Mouse (Mus musculus) gastrocnemius, adult 8-10 months (tissue): ENCODE measurements around the gene Olfr469. TPM values are rescaled to one million over a fixed set of nuclear protein-coding genes. Genes with fewer than 3 reads are reported as not detected.
"Not testable (repeated sequence)": the region's sequence is repeated elsewhere in the genome, so short reads cannot be mapped to it uniquely, and the experiment has no call there.

Source experiments
- DNase-seq, 2 experiments: peaks; one replicate each; pipeline ENCODE4 v3.0.0; 2022; ENCODE audit warnings: low spot score in 2 of 2
- total RNA-seq, 4 experiments: library from RNA; stranded (reverse); gene quantifications; 2 replicates each; pipeline ENCODE4 v1.2.4; 2022

The Olfr469 gene
- not detected for total RNA-seq

DNA sequence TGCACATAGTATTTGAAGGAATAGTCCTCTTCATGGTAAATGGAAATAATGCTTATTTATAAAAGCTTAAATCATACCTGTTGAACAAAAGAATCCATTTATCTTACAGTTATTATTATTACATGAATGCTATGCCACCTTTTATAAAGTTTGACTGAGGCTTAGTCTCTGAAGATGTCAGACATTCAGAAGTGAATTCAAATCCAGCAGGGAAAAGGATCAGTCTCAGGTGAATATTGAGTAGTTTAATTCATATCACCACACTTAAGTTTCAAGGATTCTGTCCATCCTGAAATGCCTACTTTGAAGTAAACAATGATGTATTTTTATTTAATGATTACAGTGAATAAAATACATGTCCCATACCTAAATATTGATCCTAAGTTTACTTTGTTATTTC lies at the start of gene Olfr469:
TSS of gene Olfr469 (minus strand) at position 101 of the 400 bp plus-strand sequence.
- not testable (repeated sequence) for DNase-seq

GRCm38 (mm10) chr7:107847390-107847789 lies 22.0 kb upstream of the Olfr469 start, which contains the start of gene Olfr470:
Gene Olfr470, minus strand, starts transcription at chr7:107847490.
- not testable (repeated sequence) for DNase-seq

DNA sequence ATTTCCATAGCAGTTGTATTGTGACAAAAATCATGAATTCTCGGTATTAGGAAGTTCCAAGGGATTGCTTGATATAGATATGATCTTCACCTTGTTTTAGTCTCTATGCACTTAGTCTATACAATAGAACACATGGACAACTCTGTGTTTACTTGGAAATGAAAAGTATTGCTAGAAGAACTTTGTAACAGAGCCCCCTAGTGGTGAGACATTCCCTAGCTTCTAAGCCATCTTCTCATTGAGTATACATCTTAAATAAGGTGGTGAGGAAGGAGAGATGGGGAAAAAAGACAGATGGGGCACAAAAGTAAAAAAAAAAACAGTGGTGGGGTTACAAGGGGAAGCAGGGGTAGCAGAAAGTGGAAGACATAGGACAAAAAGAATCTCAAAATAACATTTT lies 16.4 kb upstream of the Olfr469 start:
- no peak for DNase-seq

DNA sequence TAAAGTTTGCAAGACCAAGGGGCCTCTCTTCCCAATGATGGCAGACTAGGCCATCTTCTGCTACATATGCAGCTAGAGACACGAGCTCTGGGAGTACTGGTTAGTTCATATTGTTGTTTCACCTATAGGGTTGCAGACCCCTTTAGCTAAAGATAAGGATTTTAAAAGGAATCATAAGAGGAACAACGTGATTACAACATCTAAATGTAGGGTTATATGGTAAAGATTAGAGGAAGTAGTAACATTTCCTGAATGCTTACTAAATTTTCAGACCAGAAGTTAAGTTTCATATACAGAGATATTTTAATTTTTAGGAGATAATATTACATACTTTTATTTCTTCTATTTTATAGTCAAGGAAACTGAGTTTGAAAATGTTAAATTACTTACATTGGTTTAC lies 1.5 kb downstream of the Olfr469 start:
- not testable (repeated sequence) for DNase-seq

- no peak for DNase-seq
Observed at GRCm38 (mm10) chr7:107819442-107819841, 5.9 kb downstream of the Olfr469 start.

DNA sequence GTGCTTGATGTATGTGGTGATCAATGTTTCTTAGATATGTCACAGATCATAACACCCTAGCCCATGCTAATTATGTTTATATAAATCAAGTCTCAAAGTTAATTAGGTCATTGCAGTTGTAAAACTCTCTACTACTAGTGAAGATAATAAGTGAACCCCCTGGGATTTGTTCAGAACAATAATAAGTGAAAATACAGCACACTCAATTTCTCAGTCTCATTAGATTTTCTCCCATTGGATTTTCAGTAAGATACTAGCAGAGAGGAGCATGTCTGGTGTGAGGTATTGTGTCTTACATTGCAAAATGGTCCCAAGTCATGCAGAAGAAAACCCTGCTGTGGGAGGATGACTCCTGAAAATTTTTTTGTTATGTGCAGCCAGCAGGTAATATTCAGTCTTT lies 13.4 kb downstream of the Olfr469 start, which contains the start of gene Olfr467:
TSS of gene Olfr467 (plus strand) at position 301 of the 400 bp plus-strand sequence.
- no peak for DNase-seq

- no peak for DNase-seq
Observed at GRCm38 (mm10) chr7:107802138-107802537, 23.2 kb downstream of the Olfr469 start.

DNA sequence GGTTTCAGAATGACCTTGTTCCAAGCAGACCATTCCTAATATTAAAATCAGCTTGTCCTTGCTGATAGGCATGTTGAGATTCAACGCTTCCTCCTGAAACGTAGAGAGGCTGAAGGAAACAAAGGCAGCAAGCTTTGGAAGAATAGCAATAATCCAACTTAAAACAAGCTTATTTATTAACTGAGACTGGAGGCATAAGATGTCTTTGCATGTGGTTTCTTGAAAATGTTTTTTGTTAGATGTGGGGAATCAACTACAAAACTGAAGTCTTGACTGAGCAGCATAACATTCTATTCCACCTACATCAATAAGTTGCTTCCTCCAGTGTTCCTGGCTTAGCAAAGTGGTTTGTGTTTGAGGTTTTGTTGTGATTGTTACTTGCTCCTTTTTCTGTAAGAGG lies 24.2 kb downstream of the Olfr469 start, which contains the start of gene Ovch2:
TSS of gene Ovch2 (minus strand) at position 101 of the 400 bp plus-strand sequence.
- DNase-seq: no peak

GRCm38 (mm10) chr7:107796500-107796899 lies 28.8 kb downstream of the Olfr469 start:
- no peak for DNase-seq

GRCm38 (mm10) chr7:107787977-107788620 lies 37.2 kb downstream of the Olfr469 start:
- no peak for DNase-seq

DNA sequence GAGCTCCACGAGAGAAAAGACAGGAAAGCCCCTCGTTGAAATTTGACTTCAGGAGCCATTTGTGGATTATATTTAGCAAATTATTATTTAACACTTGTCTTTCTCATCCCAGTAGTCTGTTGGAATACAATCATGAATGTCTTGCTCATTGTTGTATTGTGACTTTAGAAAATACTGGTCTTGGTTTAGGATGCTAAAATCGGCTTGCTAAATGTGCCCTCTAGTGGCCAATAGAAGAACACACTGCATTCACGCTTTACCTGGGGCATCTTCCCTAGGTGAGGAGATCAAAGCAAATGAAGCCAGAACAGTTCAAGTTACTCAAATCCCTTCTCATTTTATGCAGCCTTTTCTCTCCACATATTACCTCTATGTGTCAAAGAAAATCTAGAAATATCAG lies 45.7 kb downstream of the Olfr469 start:
- no peak for DNase-seq

DNA sequence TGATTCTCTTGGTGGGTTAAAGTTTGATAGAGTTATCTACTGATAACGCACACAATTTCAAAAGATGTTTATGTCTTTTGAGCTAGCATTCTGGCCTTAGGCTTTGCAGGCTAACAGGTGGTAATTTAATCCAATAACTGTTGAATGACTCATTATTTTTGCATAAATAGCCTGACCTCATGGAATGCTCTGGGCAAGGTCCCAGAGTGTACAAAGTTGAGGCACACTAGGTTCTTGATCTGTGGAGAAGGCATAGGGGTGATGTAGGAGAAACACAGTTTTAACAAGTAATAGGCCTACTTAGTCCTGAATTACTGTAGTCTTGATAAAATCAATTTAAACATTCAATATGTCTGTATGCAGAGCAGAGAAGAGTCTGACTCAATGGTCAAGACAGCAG lies 47.1 kb downstream of the Olfr469 start:
- DNase-seq: no peak

DNA sequence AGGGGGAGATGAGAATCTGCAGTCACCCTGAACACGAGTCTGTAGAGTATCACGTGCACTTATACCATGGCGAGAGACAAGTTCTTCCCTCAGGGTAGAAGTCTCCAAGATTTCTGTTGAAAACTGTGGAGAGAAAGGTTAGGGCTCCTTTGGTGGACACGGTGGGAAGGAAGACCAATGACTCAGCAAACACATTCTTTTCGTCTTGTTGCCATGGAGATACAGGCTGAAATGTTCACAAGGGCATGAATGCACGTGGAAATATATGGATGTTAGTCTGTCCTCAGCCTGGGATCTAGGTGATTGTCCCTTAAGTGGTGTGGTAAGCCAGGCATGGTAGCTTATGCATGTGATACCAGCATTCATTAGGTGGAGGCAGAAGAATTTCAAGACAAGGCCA lies 54.5 kb downstream of the Olfr469 start:
- DNase-seq: no peak

Other genes starting within 250 kb of the Olfr469 start
- 10 to 100 TPM; 10.6 to 13.0 (median 12.0) TPM for gene Ppfibp2, start 230.3 kb downstream of the Olfr469 start, total RNA-seq
- not detected for gene 5330417H12Rik, start 200.4 kb downstream of the Olfr469 start, total RNA-seq
- under 1 TPM in 2 of 4 experiments, not detected in 2; 0.25 to 0.36 TPM for gene Cyb5r2, start 67.5 kb downstream of the Olfr469 start, total RNA-seq
- gene Ovch2, start 24.3 kb downstream of the Olfr469 start, total RNA-seq: not detected
- not detected for gene Olfr467, start 13.3 kb downstream of the Olfr469 start, total RNA-seq
- not detected for gene Olfr470, start 21.9 kb upstream of the Olfr469 start, total RNA-seq
- not detected for gene Olfr472, start 72.4 kb upstream of the Olfr469 start, total RNA-seq
- not detected for gene Olfr473, start 104.9 kb upstream of the Olfr469 start, total RNA-seq
- not detected for gene Olfr474, start 129.1 kb upstream of the Olfr469 start, total RNA-seq
- gene Olfr476, start 139.3 kb upstream of the Olfr469 start, total RNA-seq: not detected
- gene Olfr477, start 161.2 kb upstream of the Olfr469 start, total RNA-seq: not detected
- gene Olfr478, start 208.4 kb upstream of the Olfr469 start, total RNA-seq: not detected
- gene Olfr479, start 225.2 kb upstream of the Olfr469 start, total RNA-seq: not detected
- not detected for gene Olfr480, start 241.8 kb upstream of the Olfr469 start, total RNA-seq